Mouse (Mus musculus): ENCODE measurements around the gene Scfd2. TPM values are rescaled to one million over a fixed set of nuclear protein-coding genes. Genes with fewer than 3 reads are reported as not detected.

The Scfd2 gene
- polyA plus RNA-seq, 1 experiment = 12.4 TPM

GRCm38 (mm10) chr5:74355416-74356177 lies 176.0 kb downstream of the Scfd2 start:
- no peak overlapping the region for H3K4me3 ChIP-seq (replicated peaks; ENCODE audit: extremely low read depth, low read depth, low read length)
- TF ChIP-seq CTCF (IDR thresholded peaks at IDR 0.05; ENCODE audit: insufficient read depth, low read length) (no peak), POLR2A (IDR thresholded peaks at IDR 0.05; ENCODE audit: borderline replicate concordance, extremely low read depth, low read depth, low read length) (no peak)
- DNase-seq = no peak
- no peaks in the 10 kb centered on the region for H3K4me1 ChIP-seq (ENCODE audit: control insufficient read depth, insufficient read depth, low read length)
- 63% methylated on average over 2 of the region's 2 CpGs for WGBS

GRCm38 (mm10) chr5:74350909-74351308 lies 180.7 kb downstream of the Scfd2 start:
- DNase-seq = no peak
- WGBS = 73% methylated on average over 4 of the region's 4 CpGs
- Histone ChIP-seq H3K4me3 (replicated peaks; ENCODE audit: extremely low read depth, low read depth, low read length) (no peak overlapping the region), H3K4me1 (ENCODE audit: control insufficient read depth, insufficient read depth, low read length) (no peaks in the 10 kb centered on the region)
- no peak for TF ChIP-seq CTCF (IDR thresholded peaks at IDR 0.05; ENCODE audit: insufficient read depth, low read length)
- TF ChIP-seq POLR2A (IDR thresholded peaks at IDR 0.05; ENCODE audit: borderline replicate concordance, extremely low read depth, low read depth, low read length) = no peak

DNA sequence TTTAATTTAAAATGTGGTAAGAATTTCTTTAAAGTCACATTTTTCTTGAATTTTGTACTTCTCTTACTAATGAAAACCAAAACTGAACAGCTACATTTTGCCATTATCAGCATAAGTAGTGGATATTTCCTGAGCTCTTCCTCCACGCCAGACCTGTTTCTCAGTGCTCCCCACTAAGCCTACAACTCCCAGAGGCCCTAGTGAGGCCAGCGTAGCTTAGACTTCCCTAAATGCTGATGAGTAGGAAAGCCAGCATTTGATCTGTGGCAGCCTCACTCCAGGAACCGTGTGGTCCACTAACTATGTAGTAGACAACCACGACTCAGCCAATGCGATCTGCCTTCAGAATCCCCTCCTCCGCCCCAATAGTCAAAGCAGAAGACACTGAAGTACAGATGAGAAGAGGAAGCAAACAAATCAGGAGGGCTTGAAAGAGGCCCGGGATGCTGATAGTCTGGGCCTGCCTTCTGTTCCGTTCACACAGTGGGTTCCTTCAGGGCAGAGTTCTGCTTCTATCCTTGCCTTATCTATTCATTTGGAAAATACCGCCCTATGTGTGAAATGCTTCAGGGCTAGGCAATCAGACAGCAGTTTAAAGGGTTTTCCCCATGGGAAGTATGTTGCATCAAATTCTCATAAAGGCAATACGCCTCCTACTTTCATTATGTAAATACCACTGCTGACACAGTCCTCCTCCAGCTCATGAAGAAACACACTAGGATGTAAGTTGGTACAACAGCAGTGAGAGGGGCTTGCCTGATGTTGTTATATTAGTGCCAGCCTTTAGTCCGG lies 183.3 kb downstream of the Scfd2 start:
- 76% methylated on average over 11 of the region's 11 CpGs for WGBS
- DNase-seq = no peak
- TF ChIP-seq CTCF (IDR thresholded peaks at IDR 0.05; ENCODE audit: insufficient read depth, low read length) (no peak), POLR2A (IDR thresholded peaks at IDR 0.05; ENCODE audit: borderline replicate concordance, extremely low read depth, low read depth, low read length) (no peak)
- H3K4me3 ChIP-seq (replicated peaks; ENCODE audit: extremely low read depth, low read depth, low read length) = no peak overlapping the region
- H3K4me1 ChIP-seq (ENCODE audit: control insufficient read depth, insufficient read depth, low read length) = no peaks in the 10 kb centered on the region

GRCm38 (mm10) chr5:74343045-74343444 lies 188.5 kb downstream of the Scfd2 start:
- TF ChIP-seq POLR2A (IDR thresholded peaks at IDR 0.05; ENCODE audit: borderline replicate concordance, extremely low read depth, low read depth, low read length) = no peak
- no peak for TF ChIP-seq CTCF (IDR thresholded peaks at IDR 0.05; ENCODE audit: insufficient read depth, low read length)
- 65% methylated on average over 2 of the region's 2 CpGs for WGBS
- no peak overlapping the region for H3K4me3 ChIP-seq (replicated peaks; ENCODE audit: extremely low read depth, low read depth, low read length)
- H3K4me1 ChIP-seq (ENCODE audit: control insufficient read depth, insufficient read depth, low read length) = no peaks in the 10 kb centered on the region
- no peak for DNase-seq

DNA sequence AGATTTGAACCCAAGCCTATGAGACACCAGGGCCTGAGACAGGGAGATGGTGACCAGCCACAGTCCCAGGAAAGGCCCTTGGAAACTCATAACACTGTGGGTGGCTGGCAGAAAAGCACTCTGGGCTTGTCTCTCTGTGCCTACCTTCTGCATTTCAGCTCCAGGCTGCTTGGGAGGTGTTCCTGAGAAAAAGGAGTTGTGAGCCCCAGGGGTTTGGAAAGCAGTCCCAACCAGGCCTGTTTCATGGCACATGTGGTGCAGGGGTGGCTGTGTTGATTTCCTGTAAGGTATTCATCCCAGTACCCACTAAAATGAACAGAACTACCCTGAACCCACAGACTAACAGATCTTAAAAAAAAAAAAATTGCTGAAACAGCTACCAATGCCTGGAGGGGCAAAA lies 189.0 kb downstream of the Scfd2 start:
- Histone ChIP-seq H3K4me1 (ENCODE audit: control insufficient read depth, insufficient read depth, low read length) (no peaks in the 10 kb centered on the region; the same call in 1 of the 2 replicates), H3K4me3 (replicated peaks; ENCODE audit: extremely low read depth, low read depth, low read length) (no peak overlapping the region)
- DNase-seq = no peak
- no peak for TF ChIP-seq CTCF (IDR thresholded peaks at IDR 0.05; ENCODE audit: insufficient read depth, low read length)
- TF ChIP-seq POLR2A (IDR thresholded peaks at IDR 0.05; ENCODE audit: borderline replicate concordance, extremely low read depth, low read depth, low read length) = no peak

DNA sequence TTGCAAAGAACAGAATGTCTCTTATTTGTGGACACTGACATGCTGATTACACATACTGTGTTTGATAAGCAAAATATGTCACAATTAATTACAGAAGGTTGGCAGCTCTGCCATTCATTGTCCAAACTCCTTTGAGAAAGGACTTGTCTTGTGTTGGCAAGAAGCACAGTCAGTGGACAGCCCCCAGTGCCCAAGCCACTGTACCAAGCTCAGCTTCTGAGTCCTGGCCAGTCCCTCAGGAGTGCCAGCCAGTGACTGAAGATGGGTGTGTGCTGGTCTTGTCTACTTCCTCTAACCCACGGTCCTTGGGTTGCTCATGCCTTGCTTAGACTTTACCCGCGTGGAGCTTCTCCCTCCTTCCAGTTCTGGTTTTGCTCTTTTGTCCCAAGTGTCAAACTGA lies 194.1 kb downstream of the Scfd2 start:
- Histone ChIP-seq H3K4me3 (replicated peaks; ENCODE audit: extremely low read depth, low read depth, low read length) (no peak overlapping the region), H3K4me1 (ENCODE audit: control insufficient read depth, insufficient read depth, low read length) (no peaks in the 10 kb centered on the region; the same call in 1 of the 2 replicates)
- no peak for TF ChIP-seq POLR2A (IDR thresholded peaks at IDR 0.05; ENCODE audit: borderline replicate concordance, extremely low read depth, low read depth, low read length)
- TF ChIP-seq CTCF (IDR thresholded peaks at IDR 0.05; ENCODE audit: insufficient read depth, low read length) = no peak
- DNase-seq = no peak
- 59% methylated on average over 3 of the region's 3 CpGs for WGBS

- TF ChIP-seq POLR2A (IDR thresholded peaks at IDR 0.05; ENCODE audit: borderline replicate concordance, extremely low read depth, low read depth, low read length) (no peak), CTCF (IDR thresholded peaks at IDR 0.05; ENCODE audit: insufficient read depth, low read length) (no peak)
- no peak for DNase-seq
- no peak overlapping the region for H3K4me3 ChIP-seq (replicated peaks; ENCODE audit: extremely low read depth, low read depth, low read length)
- no peaks in the 10 kb centered on the region; the same call in 1 of the 2 replicates for H3K4me1 ChIP-seq (ENCODE audit: control insufficient read depth, insufficient read depth, low read length)
- WGBS = 54% methylated on average over 12 of the region's 12 CpGs
These were observed 194.8 kb downstream of the Scfd2 start for GRCm38 (mm10) chr5:74336780-74337179.

DNA sequence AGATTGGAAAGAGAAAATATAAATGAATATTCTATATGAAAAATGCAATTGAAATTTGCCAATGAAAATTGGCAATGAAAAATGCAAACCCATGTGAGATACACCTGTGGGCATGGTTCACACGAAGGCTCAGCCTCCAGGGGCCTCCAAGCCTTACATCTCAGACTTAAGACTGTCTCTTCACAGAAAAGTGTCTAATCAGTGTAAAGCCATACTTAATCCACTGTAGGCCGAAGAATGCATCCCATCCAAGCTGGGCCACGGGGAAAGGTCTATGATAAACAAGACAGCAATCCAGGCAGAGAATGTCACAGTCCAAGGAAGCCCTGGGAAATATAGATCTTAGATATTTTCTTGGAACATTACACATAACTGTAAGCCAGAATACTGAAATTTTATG lies 198.3 kb downstream of the Scfd2 start:
- TF ChIP-seq POLR2A (IDR thresholded peaks at IDR 0.05; ENCODE audit: borderline replicate concordance, extremely low read depth, low read depth, low read length) (no peak), CTCF (IDR thresholded peaks at IDR 0.05; ENCODE audit: insufficient read depth, low read length) (no peak)
- DNase-seq = no peak
- 80% methylated on average over 3 of the region's 3 CpGs for WGBS
- Histone ChIP-seq H3K4me3 (replicated peaks; ENCODE audit: extremely low read depth, low read depth, low read length) (no peak overlapping the region), H3K4me1 (ENCODE audit: control insufficient read depth, insufficient read depth, low read length) (no peaks in the 10 kb centered on the region; the same call in 1 of the 2 replicates)

- no peak overlapping the region for H3K4me3 ChIP-seq (replicated peaks; ENCODE audit: extremely low read depth, low read depth, low read length)
- no peak for DNase-seq
- no peak for TF ChIP-seq POLR2A (IDR thresholded peaks at IDR 0.05; ENCODE audit: borderline replicate concordance, extremely low read depth, low read depth, low read length)
- no peak for TF ChIP-seq CTCF (IDR thresholded peaks at IDR 0.05; ENCODE audit: insufficient read depth, low read length)
- H3K4me1 ChIP-seq (ENCODE audit: control insufficient read depth, insufficient read depth, low read length) = no peaks in the 10 kb centered on the region
- WGBS = 72% methylated on average over 6 of the region's 6 CpGs
These were observed 205.3 kb downstream of the Scfd2 start for GRCm38 (mm10) chr5:74326228-74326627.
